In the genomic region with DNA sequence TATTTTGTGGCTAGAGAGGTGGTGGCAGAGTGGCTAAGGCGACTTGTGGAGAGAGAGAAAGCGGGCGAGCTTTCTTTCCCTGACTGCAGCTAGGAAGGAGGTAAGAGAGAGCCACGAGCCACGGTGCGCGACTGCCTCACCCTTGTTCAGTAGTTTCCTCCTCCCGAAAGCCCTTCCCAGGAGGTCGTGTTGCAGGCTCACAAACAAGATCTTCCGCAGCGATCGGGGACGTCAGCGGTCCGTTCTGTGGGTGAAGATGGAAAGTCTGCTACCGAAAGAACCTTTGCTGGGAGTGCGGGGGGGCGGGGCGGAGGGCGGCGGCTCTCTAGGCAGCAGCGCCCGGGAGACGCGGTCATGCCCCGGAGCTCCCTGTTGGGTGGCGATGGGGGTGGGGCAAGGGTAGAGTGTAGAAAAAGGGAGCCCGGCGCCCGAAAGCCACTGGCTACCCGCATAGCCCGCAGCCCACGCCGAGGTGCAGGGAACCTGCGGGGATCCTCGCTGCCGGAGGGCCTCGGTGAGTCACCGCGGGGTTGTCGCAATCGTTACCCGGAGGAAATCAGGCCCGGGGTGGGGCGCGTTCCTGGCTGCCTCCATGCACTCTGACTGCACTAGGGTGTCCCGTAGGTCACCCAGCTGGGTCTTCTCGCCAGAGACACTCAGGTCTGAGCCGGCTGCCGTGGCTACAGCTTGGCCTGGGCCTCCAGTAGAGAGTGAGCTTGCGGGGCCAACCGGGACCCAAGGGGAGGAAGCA, we compare ENCODE assay signal across 8 mouse cellular contexts. TPM values are rescaled to one million over a fixed set of nuclear protein-coding genes. Genes with fewer than 3 reads are reported as not detected.
DNase-seq lines count a peak whose midpoint lies in the region; ATAC-seq lines count a peak whose summit lies in the region.

No protein-coding gene starts in this region.

- peaks cover 47% of the 10 kb centered on the region for H3K27me3 ChIP-seq in embryonic facial prominence, embryonic 14.5 days (replicated peaks; ENCODE audit: control insufficient read depth, insufficient read depth, low read length)
- H3K27me3 ChIP-seq in heart, embryonic 12.5 days (replicated peaks) = no peaks in the 10 kb centered on the region
- H3K27me3 ChIP-seq in kidney, embryonic 16.5 days (ENCODE audit: insufficient read depth, low read length) = peaks cover 31% of the 10 kb centered on the region
- H3K27me3 ChIP-seq in liver, embryonic 13.5 days = peaks cover 66% of the 10 kb centered on the region
- no peaks in the 10 kb centered on the region for H3K27me3 ChIP-seq in splenic B cell, adult 2 months (ENCODE audit: control insufficient read depth, insufficient read depth, low read length, poor library complexity, severe bottlenecking)

- H3K36me3 ChIP-seq in embryonic facial prominence, embryonic 14.5 days (ENCODE audit: control insufficient read depth, insufficient read depth, low read length) = no peaks in the 10 kb centered on the region
- H3K36me3 ChIP-seq in heart, embryonic 12.5 days = 0 out of 2 replicates have a peak, but pooled peaks cover 9% of the 10 kb centered on the region
- H3K36me3 ChIP-seq in kidney, embryonic 16.5 days (ENCODE audit: insufficient read depth, low read length) = no peaks in the 10 kb centered on the region
- no peaks in the 10 kb centered on the region for H3K36me3 ChIP-seq in liver, embryonic 13.5 days
- peaks cover 1% of the 10 kb centered on the region; the same call in 1 of the 2 replicates for H3K36me3 ChIP-seq in splenic B cell, adult 2 months (ENCODE audit: control insufficient read depth, insufficient read depth, low read length, poor library complexity, severe bottlenecking)

- peak; percentile 62 for ATAC-seq in embryonic facial prominence, embryonic 14.5 days (ENCODE audit: low read depth)
- ATAC-seq in heart, embryonic 12.5 days (ENCODE audit: insufficient number of reproducible peaks, low FRiP score) = peak; percentile 79
- peak; percentile 82 for ATAC-seq in kidney, embryonic 16.5 days (ENCODE audit: low FRiP score, low TSS enrichment)
- peak; percentile 80 for ATAC-seq in liver, embryonic 13.5 days (ENCODE audit: low read depth)

- peak overlapping the region; percentile 68 for H3K9ac ChIP-seq in embryonic facial prominence, embryonic 14.5 days (ENCODE audit: low read depth, low read length)
- H3K9ac ChIP-seq in heart, embryonic 12.5 days = peak overlapping the region; percentile 86
- H3K9ac ChIP-seq in kidney, embryonic 16.5 days (replicated peaks; ENCODE audit: low read length) = peak overlapping the region; percentile 64
- H3K9ac ChIP-seq in liver, embryonic 13.5 days = peak overlapping the region; percentile 59

- peaks cover 4% of the 10 kb centered on the region; the same call in 1 of the 2 replicates for H3K4me1 ChIP-seq in embryonic facial prominence, embryonic 14.5 days (ENCODE audit: control insufficient read depth, insufficient read depth, low read length)
- H3K4me1 ChIP-seq in heart, embryonic 12.5 days (replicated peaks) = peaks cover 19% of the 10 kb centered on the region; the same call in 1 of the 2 replicates
- H3K4me1 ChIP-seq in kidney, embryonic 16.5 days (ENCODE audit: insufficient read depth, low read length) = peaks cover 17% of the 10 kb centered on the region
- H3K4me1 ChIP-seq in liver, embryonic 13.5 days (replicated peaks) = peaks cover 16% of the 10 kb centered on the region

- H3K4me2 ChIP-seq in embryonic facial prominence, embryonic 14.5 days (ENCODE audit: low read depth, low read length) = peak overlapping the region; percentile 95
- H3K4me2 ChIP-seq in heart, embryonic 12.5 days = peak overlapping the region; percentile 83
- H3K4me2 ChIP-seq in kidney, embryonic 16.5 days (replicated peaks; ENCODE audit: low read depth, low read length) = peak overlapping the region; percentile 99
- H3K4me2 ChIP-seq in liver, embryonic 13.5 days = peak overlapping the region; percentile 73

- WGBS in embryonic facial prominence, embryonic 14.5 days = under 1% methylated on average over 35 of the region's 52 CpGs
- under 1% methylated on average over 51 of the region's 52 CpGs for WGBS in heart, embryonic 12.5 days
- WGBS in kidney, embryonic 16.5 days = under 1% methylated on average over 52 of the region's 52 CpGs
- WGBS in liver, embryonic 13.5 days (ENCODE audit: insufficient replicate concordance) = under 1% methylated on average over 50 of the region's 52 CpGs

- no peak overlapping the region for H3K27ac ChIP-seq in embryonic facial prominence, embryonic 14.5 days (replicated peaks; ENCODE audit: low read depth, low read length)
- H3K27ac ChIP-seq in heart, embryonic 12.5 days (ENCODE audit: poor library complexity, severe bottlenecking) = peak overlapping the region; percentile 94
- no peak overlapping the region for H3K27ac ChIP-seq in kidney, embryonic 16.5 days (ENCODE audit: low read length)
- no peak overlapping the region for H3K27ac ChIP-seq in liver, embryonic 13.5 days

- H3K9me3 ChIP-seq in embryonic facial prominence, embryonic 14.5 days (ENCODE audit: control insufficient read depth, low read length) = peaks cover 11% of the 10 kb centered on the region; the same call in 1 of the 2 replicates
- H3K9me3 ChIP-seq in heart, embryonic 12.5 days (replicated peaks) = peaks cover 11% of the 10 kb centered on the region
- H3K9me3 ChIP-seq in kidney, embryonic 16.5 days (ENCODE audit: low read length) = peaks cover 9% of the 10 kb centered on the region
- no peaks in the 10 kb centered on the region; the same call in 1 of the 2 replicates for H3K9me3 ChIP-seq in liver, embryonic 13.5 days (replicated peaks)

- DNase-seq in 3T3-L1 (ENCODE audit: low read depth, low spot score) = peak; percentile 77
- DNase-seq in adrenal gland, postnatal 25 days = peak; percentile 86
- DNase-seq in embryonic facial prominence, embryonic 14.5 days (ENCODE audit: low spot score) = peak; percentile 55
- DNase-seq in liver, embryonic 13.5 days = peak; percentile 21
- peak; percentile 72 for DNase-seq in naive thymus-derived CD4-positive, alpha-beta T cell, adult 2 months (ENCODE audit: low read depth)
- peak; percentile 73 for DNase-seq in splenic B cell, adult 2 months (ENCODE audit: low read depth, low spot score)

- peak overlapping the region; percentile 59 for H3K4me3 ChIP-seq in embryonic facial prominence, embryonic 14.5 days (ENCODE audit: low read depth, low read length)
- peak overlapping the region; percentile 69 for H3K4me3 ChIP-seq in heart, embryonic 12.5 days
- peak overlapping the region; percentile 68 for H3K4me3 ChIP-seq in kidney, embryonic 16.5 days (ENCODE audit: low read length)
- peak overlapping the region; percentile 59 for H3K4me3 ChIP-seq in liver, embryonic 13.5 days (replicated peaks)

RNA-seq across cellular contexts. Expression of gene Gpat3, which starts 0.5 kb away (rescaled TPM):
- 5.0 and 8.7 TPM in 2 replicates for total RNA-seq in adrenal gland, postnatal 25 days (2021)
- polyA plus RNA-seq in embryonic facial prominence, embryonic 14.5 days (2014; fragmentation: Nextera tagmentation; extraction: Ambion mirVana) = 0.45 and 1.5 TPM in 2 replicates
- 11.8 and 12.1 TPM in 2 replicates for polyA plus RNA-seq in heart, embryonic 12.5 days (2016; fragmentation: Nextera tagmentation; extraction: Ambion mirVana)
- polyA plus RNA-seq in kidney, embryonic 16.5 days (2015; fragmentation: Nextera tagmentation; extraction: Ambion mirVana) = 1.4 and 1.7 TPM in 2 replicates
- polyA plus RNA-seq in liver, embryonic 13.5 days (2015; fragmentation: Nextera tagmentation; extraction: Ambion mirVana) = 1.3 and 1.6 TPM in 2 replicates

RNA-seq across cellular contexts. Expression of gene Abraxas1, which starts 25.3 kb away (rescaled TPM):
- total RNA-seq in adrenal gland, postnatal 25 days (2021) = 13.6 and 18.7 TPM in 2 replicates
- 17.2 and 20.7 TPM in 2 replicates for polyA plus RNA-seq in embryonic facial prominence, embryonic 14.5 days (2014; fragmentation: Nextera tagmentation; extraction: Ambion mirVana)
- 33.9 and 34.2 TPM in 2 replicates for polyA plus RNA-seq in heart, embryonic 12.5 days (2016; fragmentation: Nextera tagmentation; extraction: Ambion mirVana)
- polyA plus RNA-seq in kidney, embryonic 16.5 days (2015; fragmentation: Nextera tagmentation; extraction: Ambion mirVana) = 29.7 and 32.4 TPM in 2 replicates
- 18.4 and 20.7 TPM in 2 replicates for polyA plus RNA-seq in liver, embryonic 13.5 days (2015; fragmentation: Nextera tagmentation; extraction: Ambion mirVana)

RNA-seq across cellular contexts. Expression of gene Mrps18c, which starts 47.6 kb away (rescaled TPM):
- total RNA-seq in adrenal gland, postnatal 25 days (2021) = 82.3 and 82.5 TPM in 2 replicates
- 148 and 153 TPM in 2 replicates for polyA plus RNA-seq in embryonic facial prominence, embryonic 14.5 days (2014; fragmentation: Nextera tagmentation; extraction: Ambion mirVana)
- 137 and 146 TPM in 2 replicates for polyA plus RNA-seq in heart, embryonic 12.5 days (2016; fragmentation: Nextera tagmentation; extraction: Ambion mirVana)
- 137 and 142 TPM in 2 replicates for polyA plus RNA-seq in kidney, embryonic 16.5 days (2015; fragmentation: Nextera tagmentation; extraction: Ambion mirVana)
- 172 and 176 TPM in 2 replicates for polyA plus RNA-seq in liver, embryonic 13.5 days (2015; fragmentation: Nextera tagmentation; extraction: Ambion mirVana)

RNA-seq across cellular contexts. Expression of gene Helq, which starts 47.6 kb away (rescaled TPM):
- total RNA-seq in adrenal gland, postnatal 25 days (2021) = 8.6 and 10.5 TPM in 2 replicates
- polyA plus RNA-seq in embryonic facial prominence, embryonic 14.5 days (2014; fragmentation: Nextera tagmentation; extraction: Ambion mirVana) = 9.6 and 15.4 TPM in 2 replicates
- 13.0 and 19.1 TPM in 2 replicates for polyA plus RNA-seq in heart, embryonic 12.5 days (2016; fragmentation: Nextera tagmentation; extraction: Ambion mirVana)
- 12.9 and 16.5 TPM in 2 replicates for polyA plus RNA-seq in kidney, embryonic 16.5 days (2015; fragmentation: Nextera tagmentation; extraction: Ambion mirVana)
- 14.1 and 16.5 TPM in 2 replicates for polyA plus RNA-seq in liver, embryonic 13.5 days (2015; fragmentation: Nextera tagmentation; extraction: Ambion mirVana)

Comparison
In these comparisons a context has a peak if more than half of its experiments do, and no peak if none do; other contexts are left out.
1. DNase-seq: peak in every context shown above with its lines; median percentile 86 in adrenal gland, postnatal 25 days; 77 in 3T3-L1; 73 in splenic B cell, adult 2 months; 72 in naive thymus-derived CD4-positive, alpha-beta T cell, adult 2 months; 55 in embryonic facial prominence, embryonic 14.5 days; 21 in liver, embryonic 13.5 days.